Mouse (Mus musculus) left cerebral cortex, postnatal 4 days (tissue): ENCODE measurements at regions not wholly inside any gene's neighbourhood (a gene's known extent, or its start where the extent isn't known, plus 50 kb on each side); places are given as distances from the start of the nearest gene placed in this dataset.

Source experiments
- DNase-seq: peaks from one replicate; pipeline ENCODE4 v3.0.0-alpha.2; 2022
- intact Hi-C: fragments of 180-260 bp; cut with DNase I; formaldehyde crosslinking; loops from one replicate; pipeline ENCODE4 v1.15.1; 2025

DNA sequence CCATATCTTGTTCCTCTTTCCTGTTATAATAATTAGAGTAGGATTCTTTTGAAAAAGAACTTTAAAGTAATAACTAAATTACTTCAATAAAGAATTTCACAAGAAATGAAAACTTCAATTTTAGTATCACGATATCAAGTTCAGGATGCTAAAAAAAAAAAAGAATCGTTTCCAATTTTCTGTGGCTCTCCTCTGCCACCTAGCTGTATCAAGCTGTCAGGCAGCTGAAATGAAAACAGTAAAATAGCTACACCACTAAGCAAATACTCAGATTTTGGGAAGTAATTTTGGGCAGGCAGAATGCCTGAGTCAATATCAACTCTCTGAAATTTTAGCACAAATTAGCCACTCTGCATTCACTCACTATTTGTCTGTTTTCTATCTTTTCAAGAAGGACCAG lies 694.5 kb upstream of the Arrdc3 start:
- intact Hi-C loops = no loop called here
- DNase-seq = no peak

DNA sequence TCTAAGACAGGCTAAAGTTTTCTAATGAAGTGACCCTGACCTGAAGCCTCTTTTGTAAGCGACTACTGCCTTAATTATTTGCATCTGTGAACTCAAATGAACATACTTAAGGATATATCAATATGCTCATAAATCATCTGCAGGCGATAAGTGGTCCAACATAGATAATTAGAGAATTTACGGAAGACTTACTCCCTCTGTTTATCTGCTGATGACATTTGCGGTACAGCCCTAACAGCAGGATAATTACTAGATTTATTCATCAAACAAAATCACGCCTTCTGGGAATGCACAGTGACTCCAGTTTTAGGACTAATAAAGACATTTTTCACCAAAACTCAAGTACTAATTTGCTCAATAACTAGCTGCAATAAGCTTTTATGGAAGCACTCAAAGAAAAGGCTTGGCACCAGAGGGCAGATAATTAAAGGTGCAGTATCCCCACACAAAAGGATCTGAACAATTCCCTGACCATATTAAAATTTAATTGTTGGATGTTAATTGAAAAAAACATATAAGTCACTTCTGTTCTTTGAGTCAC lies 688.0 kb upstream of the Arrdc3 start:
- intact Hi-C loops = no loop called here
- no peak for DNase-seq

DNA sequence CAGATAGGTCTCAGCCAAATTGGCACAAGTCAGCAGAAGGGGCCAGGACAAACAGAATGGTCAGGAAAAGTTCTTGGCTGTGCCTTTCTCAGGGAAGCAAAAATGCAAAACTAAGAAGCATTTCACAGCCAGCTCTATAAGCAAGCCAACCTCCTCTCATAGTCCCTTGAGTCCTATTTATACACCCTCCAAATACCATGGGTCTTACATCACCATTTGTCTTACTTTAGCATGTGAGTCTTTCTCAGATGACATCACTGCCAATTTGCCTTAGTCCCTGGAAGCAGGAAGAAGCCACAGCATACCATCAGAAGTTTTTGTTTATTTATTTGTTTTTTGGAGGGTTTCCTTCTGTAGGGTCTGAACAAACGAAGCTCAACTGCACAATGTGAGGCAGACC lies 659.1 kb upstream of the Arrdc3 start:
- no peak for DNase-seq
- intact Hi-C loops = no loop called here

DNA sequence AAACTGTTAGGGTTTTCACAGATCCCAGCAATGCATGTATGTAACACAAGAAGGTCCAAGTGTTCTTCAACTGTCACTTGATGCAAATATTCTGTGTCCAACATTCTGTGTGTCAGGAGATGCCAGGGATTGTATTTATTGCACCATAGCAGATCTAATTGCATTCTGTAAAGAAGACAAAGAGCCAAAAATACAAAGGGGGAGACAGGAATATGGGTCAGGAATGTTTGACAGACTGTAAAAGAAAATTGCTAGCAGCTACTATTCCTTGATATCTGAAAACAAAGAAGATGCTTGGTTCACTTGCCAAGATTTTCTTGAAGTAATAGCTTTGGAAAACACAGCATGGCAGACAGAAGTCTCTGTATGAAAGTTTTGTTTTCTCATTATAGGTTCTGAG lies 651.8 kb upstream of the Arrdc3 start:
- intact Hi-C loops = no loop called here
- DNase-seq = no peak

DNA sequence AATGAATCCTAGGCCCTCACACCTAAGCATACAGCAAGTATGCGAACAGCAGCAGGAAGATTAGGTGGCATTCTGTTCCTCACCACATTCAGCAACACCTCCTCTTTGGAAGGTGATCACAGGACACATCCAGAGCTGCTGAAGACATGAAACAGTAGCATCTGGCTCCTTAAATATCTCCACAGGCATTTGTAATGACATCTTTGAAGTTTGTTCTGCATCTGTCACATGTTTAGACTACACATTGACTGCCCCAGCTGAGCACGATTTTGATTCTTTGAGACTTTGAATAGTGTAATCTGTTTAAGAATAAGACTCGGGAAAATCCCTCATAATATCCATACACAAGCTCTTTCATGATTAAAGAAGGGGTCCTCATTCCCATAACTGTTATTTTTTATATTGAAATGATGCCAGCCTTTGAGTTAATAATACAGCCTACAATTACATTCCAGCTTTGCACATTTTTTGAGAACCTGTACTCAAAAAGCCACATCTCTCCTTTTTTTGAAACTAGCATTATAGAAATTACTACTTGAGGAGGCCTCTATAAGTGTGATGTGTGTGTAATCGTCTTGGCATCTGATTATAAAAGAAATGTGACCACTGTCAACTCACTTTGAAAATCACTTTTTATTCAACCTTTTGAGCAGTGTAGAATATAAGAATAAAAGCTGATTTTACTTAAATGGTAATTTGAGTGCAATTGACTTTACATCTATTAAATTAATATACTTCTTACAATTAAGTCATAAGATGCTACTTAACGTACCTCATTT lies 647.7 kb upstream of the Arrdc3 start:
- DNase-seq = no peak
- intact Hi-C loops = no loop called here

DNA sequence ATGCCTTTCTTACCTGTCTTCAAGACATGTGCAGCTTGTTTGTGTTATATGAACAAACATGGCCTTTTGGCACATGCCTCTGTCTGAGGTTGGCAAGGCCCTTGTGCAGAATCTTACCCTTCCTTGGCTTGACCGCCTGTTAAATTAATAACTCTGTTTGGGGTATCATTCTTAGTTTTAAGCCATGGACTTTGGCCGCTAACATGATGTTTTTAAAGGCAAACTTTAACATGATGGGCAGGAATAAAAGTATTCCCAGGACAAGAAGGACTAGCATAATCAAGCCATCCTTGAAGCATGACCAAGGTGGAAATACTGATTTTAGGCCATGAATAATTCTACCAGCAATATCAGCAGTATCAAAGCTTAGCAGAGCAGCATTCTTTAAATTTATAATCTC lies 620.4 kb upstream of the Arrdc3 start:
- no peak for DNase-seq
- intact Hi-C loops = no loop called here

DNA sequence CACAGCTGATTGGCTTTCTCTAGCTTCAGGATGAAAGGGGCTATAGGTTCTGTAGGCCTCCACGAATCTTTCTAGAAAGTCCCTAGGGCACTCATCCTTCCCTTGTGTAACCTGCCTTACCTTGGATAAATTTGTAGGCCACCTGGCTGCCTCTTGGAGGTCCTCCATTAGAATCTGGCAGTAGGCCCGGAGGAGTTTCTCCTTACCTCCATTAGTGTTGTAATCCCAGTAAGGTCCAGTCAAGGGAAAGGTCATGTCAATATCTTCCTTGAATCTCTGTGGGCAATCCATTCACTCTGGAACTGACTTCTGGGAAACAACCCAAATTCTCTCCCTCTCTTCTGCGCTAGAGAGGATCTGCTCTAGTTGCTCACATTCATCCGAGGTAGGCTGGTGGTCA lies 616.1 kb upstream of the Arrdc3 start:
- DNase-seq = no peak
- intact Hi-C loops = no loop called here

DNA sequence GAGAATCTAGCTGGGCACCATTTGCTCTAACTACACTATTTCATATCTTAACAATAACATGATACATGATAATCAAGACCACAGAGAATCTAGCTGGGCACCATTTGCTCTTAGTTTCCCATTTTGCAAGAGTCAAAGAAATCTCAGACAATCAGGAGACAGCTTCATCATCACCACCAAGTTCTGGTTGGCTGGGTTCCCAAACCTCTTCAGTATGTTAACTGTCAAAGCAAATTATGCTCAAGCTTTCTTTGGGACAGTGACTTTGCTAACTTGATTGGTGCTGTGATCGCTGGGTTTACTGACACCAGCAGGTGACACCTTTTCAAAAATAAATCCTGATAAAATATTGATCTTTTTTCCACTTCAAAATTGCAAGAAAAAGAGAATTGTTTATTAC lies 609.2 kb upstream of the Arrdc3 start:
- intact Hi-C loops = no loop called here
- peak; percentile 45 for DNase-seq

DNA sequence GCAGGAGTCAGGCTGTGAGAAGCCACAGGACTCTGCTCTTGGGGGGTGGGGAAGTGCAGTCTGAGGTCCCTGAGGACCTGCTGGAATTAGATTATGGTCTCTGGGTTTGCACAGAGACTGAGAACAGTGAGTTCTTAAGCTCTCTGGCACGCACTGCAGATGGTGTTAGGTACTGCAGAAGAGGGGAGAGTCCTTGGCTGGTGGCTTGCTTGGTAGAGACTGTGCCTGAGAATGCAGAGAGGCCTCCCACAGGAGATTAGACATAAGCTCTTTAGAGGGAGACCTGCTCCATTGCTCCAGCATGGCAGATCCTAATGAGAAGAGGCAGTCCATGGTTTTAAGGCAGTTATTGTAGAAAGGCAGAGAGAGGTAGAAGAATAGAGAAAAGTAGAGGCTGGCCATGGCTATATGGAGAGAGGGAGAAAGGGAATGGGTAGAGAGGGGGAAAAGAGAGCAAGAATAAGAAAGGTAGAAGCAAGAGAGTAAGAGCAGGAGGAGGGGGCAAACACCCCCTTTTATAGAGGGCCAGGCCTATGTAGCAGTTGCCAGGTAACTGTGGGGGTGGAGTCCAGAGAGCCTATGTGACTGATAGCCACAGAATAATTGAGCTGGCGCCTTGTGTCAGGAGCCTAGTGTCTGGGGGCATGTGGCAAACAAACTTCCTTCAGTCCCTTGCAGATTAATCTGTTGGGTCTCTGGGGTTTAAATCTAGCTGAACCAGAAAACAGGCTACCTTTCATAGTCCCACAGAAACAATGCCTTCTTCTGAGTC lies 591.3 kb upstream of the Arrdc3 start:
- intact Hi-C loops = no loop called here
- no peak for DNase-seq

DNA sequence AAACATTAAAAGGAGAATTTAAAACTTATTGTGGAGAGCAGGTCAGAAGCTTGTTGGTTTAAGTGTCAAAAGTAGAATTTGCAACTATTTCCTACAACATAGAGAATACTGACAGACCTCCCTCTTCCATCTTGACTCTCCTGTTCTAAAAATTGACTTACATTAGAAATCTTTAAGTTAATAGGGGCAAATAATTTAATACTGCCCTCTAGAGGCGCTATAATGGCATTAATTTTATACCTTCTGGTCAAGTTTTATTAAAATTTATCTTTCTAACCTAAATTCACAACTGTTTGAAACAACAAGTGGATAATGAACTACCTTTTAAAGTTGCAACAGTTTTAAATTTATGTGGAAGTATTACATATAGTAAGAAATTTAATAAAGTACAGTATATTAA lies 587.5 kb upstream of the Arrdc3 start:
- intact Hi-C loops = no loop called here
- no peak for DNase-seq

DNA sequence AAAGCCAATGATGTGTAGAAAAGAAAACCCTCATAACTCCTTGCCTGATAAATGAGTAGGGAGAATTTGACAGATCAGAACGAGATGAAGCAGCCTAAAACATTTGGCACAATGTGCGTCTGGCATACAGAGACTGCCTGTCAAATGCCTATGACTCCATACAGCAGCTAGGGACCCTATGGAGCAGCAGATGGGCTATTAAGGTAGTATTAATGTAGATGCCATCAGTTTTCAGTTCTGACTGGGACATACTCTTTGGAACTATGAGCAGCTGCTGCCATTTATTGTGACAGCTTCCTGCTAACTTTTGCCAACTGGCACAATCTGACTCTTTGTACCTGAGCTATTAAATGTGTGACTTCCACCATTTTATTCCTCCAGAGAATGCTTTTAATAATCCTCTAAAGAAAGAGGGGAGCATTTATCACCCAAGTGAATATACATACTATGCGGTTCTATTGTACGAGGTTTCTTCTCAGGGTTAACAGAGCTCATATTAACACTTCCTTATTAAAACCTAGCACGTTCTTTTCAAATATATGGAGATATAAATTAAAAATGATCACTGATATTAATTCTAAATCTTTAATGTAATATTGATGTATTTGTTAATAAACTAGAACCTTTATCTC lies 549.0 kb upstream of the Arrdc3 start:
- intact Hi-C loops = no loop called here
- DNase-seq = peak; percentile 12

DNA sequence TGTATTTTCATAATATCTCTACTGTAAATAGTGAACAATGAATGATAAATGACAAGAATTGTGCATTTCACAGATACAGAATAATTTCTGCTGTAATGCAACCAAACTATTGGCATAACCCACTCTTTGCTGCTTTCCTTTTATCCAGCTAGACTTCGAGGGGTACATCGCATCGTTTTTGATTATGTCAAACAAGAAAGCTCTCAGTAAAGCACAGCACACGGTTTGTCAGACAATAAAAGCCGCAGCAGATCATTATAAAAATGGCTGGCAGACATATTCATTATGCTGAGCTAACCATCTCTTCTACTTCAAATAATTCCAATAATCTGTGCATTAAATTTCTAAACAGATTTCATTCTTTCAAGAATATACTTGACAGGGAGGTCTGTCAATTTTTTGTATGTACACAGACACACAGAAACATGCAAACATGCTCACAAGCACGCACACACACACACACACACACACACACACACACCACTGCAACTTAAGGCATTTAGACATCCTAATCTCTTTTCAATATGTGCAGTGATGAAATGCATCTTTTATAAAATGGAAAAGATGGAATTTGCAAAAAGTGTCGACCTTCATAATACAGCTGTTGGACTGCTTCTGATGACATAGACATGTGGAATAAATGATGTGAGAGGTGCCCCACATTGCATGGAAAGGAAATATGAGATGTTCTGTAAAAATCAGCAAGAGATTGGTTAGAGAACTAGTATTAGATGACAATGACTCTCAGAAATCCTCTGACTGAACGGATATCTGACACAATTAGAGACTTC lies 548.1 kb upstream of the Arrdc3 start:
- intact Hi-C loops = no loop called here
- DNase-seq = no peak

DNA sequence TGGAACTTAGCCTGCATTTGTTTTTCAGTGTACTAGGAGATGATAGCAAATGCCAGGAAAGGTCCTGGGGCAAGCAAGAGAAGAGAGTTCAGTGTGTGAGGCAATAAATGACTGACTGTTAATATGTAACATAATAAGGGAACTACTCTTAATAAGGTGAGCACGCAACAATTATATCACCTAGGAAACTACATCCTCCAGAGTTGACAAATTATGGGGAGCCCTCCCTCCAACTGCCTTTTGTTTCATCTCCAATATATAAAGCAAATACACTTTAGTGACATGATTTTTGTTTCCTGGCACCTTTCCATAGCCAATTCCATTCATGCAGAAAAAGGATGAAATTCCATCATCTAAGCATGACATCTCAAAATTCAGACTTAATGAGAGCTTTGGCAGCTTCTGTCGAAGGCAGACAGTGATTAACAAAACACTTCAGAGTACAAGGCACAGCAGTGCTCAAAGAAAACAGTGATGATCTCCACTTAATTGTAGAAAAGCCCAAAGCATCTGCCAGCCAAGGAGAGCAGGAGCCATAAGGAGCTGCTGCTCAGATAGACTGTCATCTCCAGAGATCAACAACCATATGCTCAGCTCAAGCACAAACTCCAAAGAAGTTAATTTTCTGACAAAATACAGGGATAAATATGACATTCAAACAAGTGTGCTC lies 536.1 kb upstream of the Arrdc3 start:
- intact Hi-C loops = no loop called here
- no peak for DNase-seq

DNA sequence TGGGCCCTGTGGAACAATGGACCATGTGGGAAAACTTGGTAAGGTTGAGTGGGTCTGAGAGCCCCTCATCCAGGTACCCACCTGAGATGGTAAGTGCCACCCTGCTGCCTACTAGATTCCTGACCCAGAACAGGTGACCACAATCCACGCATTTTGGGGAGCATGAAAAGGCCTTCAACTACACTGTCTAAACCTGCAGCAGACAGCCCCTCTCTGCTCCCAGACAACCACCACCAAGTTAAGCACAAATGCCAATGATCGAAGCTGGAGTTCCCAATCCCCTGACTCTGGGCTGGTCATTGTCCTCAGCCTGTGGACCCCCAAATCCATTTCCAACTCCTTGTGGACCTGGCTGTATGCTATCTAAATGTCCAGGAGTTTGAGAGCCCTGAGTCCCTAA lies 517.2 kb upstream of the Arrdc3 start:
- intact Hi-C loops = no loop called here

DNA sequence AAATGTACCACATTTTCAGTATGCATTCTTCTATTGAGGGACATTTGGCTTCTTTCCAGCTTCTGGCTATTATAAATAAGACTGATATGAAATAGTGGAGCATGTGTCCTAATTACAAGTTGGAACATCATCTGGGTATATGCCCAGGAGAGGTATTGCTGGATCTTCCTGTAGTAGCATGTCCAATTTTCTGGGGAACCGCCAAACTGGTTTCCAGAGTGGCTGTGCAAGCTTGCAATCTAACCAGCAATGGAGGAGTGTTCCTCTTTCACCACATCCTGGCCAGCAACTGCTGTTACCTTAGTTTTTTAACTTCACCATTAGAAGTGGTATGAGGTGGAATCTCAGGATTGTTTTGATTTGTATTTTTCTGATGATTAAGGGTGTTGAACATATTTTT lies 512.7 kb upstream of the Arrdc3 start:
- intact Hi-C loops = no loop called here

More for the DNA sequence above, 517.2 kb upstream of the Arrdc3 start:
- no peak for DNase-seq

DNA sequence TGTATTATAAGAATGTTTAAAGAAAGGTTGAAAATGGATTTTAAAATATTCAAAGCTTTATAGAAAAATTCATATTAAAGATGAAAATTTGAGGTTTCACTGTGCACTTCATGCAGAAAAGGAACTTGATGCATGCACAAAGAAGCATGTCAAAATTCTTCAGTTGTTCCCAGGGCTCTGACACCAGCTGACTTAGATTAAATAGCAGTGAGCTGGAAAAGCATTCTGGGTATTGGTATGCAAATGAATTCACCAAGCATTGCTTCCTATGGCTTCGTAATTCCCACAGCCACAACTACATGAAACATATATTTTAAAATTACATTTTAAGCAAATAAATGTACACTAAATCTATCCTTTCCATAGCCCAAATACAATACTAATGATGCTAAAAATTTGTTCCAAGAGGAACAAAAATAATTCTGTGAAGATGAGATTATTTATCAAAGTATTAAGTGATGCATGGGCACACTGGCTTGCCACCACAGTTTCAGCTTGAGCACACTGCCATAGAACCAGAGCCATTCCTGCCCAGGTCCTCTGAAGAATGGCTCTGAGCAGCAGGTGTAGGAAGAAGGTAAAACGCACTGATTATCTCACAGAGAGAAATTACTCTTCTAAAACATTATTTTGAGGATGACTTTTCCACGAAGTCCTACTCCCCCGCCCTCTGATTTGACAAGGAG lies 501.8 kb upstream of the Arrdc3 start:
- no peak for DNase-seq

More for the DNA sequence above, 512.7 kb upstream of the Arrdc3 start:
- DNase-seq = no peak

DNA sequence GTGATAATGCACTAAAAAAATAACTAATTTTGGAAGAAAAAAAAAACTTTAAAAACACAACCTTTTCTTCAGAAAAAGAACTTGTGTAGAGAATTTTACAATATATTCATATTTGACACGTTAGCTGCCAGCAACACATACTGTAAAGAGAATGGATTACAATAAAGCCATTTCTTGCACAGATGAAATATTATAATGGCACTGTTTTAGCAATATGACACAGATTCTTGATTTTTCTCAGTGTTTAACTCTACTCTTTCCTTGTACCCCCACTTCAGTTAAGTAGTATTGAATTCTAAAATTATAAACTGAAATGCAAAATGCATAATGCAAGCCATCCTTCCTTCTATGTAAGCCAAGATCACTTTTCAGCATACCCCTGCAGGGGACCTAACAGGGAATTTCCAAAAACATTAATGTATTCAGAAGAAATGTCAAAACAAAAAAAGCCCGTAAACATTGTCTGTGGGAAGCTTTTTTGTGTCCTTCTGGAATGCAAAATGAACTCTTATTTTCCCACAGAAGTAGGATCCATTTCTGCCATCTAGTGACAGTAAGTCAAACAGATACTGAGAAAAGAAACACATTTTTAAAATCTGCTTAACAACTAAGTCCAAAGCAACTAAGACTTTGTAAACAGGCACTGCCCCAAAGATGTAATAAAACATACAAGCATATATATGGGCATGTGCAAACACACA lies 501.1 kb upstream of the Arrdc3 start:
- intact Hi-C loops = no loop called here
- no peak for DNase-seq

More for the DNA sequence above, 501.8 kb upstream of the Arrdc3 start:
- intact Hi-C loops = no loop called here

DNA sequence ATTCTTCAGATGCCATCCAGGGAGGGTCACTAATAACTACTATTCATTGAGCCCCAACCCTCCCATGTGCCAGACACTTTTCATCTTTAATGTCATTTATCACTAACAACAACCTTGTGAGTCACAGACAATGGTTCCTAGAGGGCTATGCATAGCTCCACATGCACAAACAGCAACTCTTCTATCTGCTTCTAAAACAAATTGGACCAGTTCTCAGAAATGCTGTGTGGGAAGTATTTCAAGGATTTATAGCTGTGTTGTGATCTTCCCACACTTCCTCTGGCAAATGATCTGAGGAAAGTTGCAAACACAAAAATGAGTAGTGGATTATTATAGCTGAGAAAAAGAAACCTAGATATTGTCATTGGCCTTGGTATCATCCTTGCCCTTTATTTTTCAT lies 474.3 kb upstream of the Arrdc3 start:
- intact Hi-C loops = no loop called here
- no peak for DNase-seq

DNA sequence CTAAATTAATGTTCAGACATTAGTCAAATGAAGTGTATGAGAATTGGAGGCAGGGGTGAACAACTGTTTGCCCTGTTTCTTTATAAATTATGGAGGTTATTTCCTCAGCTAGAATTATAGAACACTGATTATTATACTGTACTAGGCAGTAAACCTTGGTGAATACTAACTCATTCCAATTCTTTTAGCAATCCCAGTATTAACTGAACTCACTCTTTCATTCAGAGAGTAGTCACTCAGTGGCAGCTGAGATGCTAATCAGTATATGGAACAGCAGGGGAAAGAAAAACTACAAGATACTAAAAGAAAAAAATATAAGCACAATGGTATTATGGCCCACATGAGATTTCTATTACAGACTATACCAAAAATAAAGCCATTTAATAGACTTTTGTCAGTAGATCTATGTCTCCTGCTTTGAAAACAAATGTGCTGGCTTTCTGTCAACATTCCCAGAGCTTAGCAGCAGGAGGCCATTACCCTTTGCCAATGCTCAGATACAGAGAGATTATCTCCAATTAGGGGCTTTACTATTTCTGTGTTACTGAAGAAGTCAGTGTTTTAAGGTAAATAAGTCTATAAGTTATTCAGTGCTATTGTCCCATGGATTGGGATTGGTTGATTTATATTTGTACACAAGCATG lies 473.3 kb upstream of the Arrdc3 start:
- intact Hi-C loops = no loop called here
- peak; percentile 62 for DNase-seq
